Mouse (Mus musculus) heart, postnatal 36 days (tissue): ENCODE measurements around the gene Hap1. TPM values are rescaled to one million over a fixed set of nuclear protein-coding genes. Genes with fewer than 3 reads are reported as not detected.
A peak's percentile ranks its signal among the peaks of the same experiment; 100 is the strongest.
"Not testable (repeated sequence)": the region's sequence is repeated elsewhere in the genome, so short reads cannot be mapped to it uniquely, and the experiment has no call there.

Experiments
- DNase-seq, 2 experiments: peaks; one replicate each; pipeline ENCODE4 v3.0.0; 2021 to 2022
- intact Hi-C: fragments of 180-260 bp; cut with DNase I; formaldehyde crosslinking; loops from one replicate; pipeline ENCODE4 v1.15.1; 2025
- total RNA-seq, 2 experiments: library from RNA; stranded (reverse); gene quantifications; 2 replicates each; pipeline ENCODE4 v1.2.3; 2021

The Hap1 gene
- total RNA-seq, 2 experiments from 2014 or later = 1.6 to 1.8 TPM

DNA sequence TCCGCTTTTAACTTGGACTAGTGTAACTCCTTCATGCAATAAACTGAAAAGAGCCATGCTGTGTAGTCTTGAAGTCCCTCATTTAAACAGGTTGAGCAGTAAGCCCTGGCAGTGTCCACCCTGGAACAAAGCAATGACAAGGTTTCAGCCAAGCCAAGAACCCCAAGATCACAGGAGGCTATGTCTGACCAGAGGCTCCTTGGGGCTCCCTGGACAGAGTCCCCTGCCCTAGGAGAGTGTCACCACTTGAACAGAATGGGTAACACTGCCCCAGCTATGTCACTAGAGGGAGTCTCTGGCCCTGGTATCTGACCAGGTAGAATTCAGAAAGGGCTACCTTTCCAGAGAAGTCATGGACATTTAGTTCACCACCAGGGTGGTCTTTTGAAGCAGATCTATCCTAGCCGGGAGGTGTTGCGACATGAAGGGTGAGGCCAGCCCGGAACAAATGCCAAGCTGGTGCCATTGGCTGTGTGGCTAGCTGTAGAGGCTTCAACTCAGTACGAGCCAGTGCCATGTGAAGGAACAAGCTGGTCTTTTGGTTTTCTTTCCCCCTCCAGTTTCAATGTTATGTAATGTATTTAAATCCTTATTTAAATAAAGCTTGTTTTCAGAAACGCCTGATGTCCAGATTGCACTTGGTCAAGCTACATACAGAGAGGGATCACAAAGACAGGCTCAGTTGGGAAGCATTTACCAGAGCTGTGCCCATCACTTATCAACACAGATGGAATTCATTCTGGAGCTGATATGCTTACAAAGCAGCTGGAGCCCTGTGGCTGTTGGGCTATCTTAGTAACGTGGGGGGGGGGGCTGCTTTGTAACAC is 34.2 kb downstream of the Hap1 start:
- DNase-seq = not testable (repeated sequence)
- intact Hi-C loops = loop anchor here (2.0 kb wide), 1 partner anchor 33 kb away; no protein-coding TSS in a partner anchor

DNA sequence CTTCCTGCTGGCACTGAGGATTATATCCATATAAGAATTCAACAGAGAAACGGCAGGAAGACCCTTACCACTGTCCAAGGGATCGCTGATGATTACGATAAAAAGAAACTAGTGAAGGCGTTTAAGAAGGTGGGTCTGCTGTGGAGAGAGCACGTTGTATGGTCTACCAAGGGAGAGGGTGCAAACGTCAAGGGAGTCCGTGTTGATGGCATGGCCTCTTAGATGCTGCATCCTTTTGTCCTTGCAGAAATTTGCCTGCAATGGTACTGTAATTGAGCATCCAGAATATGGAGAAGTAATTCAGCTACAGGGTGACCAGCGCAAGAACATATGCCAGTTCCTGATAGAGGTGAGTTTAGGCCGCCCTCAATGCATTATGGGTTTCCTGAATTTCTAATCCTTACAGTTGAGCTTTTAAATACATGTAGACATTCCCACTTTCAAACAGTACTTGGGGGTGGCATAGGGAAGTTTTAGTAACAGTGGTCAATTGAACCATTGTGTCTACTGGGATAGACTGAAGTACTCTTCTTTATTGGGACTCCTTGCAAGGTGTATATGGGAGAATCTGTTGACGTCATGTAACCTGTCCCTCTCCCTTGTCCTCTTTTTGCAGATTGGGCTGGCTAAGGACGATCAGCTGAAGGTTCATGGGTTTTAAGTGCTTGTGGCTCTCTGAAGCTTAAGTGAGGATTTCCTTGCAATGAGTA is 35.1 kb downstream of the Hap1 start:
- DNase-seq, intact Hi-C loops: not testable (repeated sequence)

DNA sequence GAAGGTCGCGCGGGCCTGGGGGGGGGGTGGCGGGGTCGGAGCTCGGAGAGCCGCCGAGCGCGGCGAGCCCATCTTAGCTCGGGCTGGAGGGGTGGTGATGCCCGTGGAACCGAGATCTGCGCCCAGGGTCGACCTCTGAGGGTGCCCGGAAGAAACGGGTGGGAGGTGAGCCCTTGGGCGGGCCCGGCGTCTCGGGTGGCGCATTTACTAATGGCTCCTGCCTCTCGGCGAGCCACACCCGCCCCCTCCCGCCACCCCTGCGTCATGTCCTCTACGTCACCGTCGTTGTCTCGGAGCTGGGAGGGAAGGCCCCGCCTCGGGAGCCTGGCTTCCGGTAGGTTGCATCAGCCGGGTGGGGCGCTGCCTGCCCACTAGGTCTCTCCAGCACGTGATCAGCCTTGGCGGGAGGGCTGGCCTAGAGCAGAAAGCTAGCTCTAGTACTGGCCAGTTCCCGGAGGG is 35.7 kb downstream of the Hap1 start:
- intact Hi-C loops = no loop called here
- peak; percentile 90 to 93 for DNase-seq

DNA sequence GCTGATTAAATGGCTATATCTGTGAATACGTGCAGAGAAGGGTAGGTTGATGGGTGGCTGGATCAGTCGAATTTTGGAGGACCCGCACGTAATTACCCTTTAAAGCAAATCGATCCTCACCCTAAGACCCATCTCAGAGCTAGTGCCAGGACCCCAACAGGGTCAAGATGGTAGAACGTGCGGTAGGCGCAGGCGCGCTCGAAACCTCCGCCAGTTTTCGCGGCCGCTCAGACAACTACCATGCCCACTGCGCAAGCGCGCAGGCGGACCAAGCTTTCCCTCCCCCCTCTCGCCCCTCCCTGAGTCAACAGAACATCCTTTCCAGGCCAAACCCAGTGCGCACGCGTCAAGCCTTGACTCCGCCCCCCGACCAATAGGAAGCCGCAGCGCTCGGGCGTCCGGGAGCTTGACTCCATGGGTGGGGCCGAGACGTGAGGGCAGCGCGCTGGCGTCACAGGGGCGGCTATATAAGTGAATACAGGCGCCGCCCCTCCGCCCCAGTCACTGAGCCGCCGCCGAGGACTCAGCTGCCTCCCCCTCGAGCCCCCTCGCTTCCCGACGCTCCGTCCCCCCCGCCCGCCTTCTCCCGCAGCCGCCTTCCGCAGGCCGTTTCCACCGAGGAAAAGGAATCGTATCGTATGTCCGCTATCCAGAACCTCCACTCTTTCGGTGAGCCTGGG is 36.3 kb downstream of the Hap1 start, which contains the start of gene Eif1:
TSS of gene Eif1 (plus strand) at position 394 of the 680 bp plus-strand sequence.
- peak; percentile 99 to 100 for DNase-seq
- intact Hi-C loops = no loop called here

DNA sequence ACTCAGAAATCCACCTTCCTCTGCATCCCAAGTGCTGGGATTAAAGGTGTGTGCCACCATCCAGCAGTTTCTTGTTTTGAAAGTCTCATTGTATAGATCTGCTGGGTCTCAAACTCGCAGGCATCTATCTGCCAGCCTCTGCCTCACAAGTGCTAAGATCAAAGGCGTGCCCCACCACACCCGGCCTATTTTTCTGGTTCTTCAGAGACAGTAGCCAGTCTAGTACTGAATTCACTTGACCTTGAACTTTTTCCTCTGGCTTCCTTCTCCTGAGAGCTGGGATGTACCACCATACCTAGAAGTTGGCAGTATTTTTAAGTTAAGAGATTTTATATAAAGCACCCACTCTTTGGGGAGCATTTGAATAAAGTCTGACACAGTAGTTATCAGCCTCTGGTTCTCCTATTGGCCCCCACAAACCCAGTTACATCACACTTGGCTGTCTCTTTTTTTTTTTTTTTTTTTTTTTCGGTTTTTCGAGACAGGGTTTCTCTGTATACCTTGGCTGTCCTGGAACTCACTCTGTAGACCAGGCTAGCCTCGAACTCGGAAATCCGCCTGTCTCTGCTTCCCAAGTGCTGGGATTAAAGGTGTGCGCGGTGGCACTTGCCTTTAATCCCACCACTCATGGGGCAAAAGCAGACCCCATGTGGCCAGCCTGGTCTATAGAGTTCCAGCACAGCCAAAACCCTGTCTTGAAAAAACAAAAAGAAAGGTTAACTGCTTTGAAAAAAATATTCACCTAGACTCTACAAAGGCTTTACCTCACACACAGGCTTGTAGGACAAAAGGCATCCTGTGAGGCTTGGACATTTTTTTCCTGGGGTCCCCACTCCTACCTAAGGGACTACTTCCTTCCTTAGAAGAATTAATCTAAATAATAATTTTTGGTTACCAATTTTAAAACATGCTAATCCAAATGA is 37.1 kb downstream of the Hap1 start:
- DNase-seq = no peak
- intact Hi-C loops = no loop called here

DNA sequence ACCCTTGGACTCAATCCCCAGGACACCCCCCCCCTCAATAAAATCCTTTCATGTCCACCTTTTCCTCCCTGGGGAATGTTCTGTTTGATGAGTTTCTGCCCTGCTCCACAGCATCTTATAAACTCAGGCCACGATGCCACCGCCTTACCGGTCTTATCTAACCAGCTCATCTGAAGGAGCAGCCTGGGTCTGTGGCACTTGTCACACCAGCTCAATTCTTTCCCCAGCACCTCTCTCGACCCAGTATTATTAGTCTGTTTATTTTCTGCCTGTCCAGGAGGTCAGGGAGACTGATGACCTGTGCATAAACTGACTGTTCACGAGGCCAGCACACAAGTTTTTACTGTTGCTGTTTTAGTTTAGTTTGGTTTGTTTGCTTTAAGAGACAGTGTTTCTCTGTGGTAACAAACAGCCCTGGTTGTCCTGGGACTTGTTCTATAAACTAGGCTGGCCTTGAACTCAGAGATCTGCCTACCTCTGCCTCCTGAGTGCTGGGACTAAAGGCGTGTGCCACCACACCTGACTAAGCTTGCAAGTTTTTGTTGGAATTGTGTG is 38.0 kb downstream of the Hap1 start:
- intact Hi-C loops = no loop called here
- no peak for DNase-seq

DNA sequence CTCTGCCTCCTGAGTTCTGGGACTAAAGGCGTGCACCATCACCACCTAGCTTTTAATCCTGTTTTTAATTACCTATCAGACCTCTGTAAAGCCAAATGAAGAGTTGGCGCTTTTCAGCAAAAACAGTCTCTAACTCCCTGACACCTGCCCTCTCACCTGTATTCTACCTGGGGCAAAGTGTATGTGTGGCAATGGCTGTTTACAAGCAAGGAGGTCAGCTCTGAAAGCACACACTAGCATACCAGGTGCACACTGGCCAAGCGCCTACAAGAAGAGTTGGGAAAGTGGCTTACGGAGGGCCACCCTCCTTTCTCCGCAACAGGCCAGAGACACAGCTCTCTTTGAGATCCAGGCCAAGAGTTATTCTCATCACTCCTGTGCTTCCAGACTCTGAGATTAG is 40.5 kb downstream of the Hap1 start:
- no peak for DNase-seq
- intact Hi-C loops = no loop called here

DNA sequence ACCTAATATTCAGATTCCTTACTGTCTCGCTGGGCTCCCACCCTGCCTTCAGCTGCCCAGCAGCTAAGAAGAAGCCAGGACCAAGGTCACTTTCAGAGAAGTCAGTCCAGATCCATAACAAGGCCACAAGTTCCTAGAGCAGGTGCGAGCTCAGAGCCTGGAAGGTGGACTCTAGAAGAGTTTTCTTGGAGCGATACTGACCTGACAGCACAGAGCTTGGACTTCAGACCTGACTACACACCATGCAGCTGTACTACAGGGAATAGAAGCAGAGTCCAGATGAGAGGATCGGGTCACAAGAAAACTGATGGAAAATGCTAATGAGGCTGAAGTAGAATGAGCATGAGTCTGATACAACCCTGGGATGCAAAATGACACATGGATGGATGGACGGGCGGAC is 42.5 kb downstream of the Hap1 start:
- intact Hi-C loops = no loop called here
- no peak for DNase-seq

DNA sequence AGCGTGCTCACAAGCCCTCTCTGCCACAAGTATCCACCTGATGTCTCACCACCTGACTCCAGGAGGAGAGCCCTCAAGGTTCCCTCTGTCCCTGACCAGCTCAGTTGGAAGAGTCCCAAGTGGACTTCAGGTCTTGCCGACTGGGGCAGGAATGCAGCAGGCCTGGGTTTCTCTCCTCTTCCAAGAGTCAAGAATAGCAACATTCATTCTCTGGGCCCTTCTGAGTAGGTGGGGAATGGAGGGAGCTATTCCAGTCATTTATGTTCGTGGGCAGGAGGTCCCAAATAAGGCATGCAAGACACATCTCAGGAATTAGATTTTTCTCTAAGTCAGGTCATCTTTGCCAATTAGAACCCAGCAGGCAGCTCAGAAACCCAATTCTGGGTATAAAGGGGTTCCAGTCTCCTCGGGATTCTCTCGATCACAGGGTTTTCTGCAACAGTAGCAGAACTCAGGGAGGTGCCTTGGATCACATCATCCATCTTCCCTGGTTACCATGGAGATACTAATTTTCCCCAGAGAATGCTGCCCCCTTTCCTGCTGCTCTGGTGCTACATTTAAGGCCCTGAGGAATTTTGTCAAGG is 43.7 kb downstream of the Hap1 start:
- no peak for DNase-seq
- intact Hi-C loops = no loop called here

DNA sequence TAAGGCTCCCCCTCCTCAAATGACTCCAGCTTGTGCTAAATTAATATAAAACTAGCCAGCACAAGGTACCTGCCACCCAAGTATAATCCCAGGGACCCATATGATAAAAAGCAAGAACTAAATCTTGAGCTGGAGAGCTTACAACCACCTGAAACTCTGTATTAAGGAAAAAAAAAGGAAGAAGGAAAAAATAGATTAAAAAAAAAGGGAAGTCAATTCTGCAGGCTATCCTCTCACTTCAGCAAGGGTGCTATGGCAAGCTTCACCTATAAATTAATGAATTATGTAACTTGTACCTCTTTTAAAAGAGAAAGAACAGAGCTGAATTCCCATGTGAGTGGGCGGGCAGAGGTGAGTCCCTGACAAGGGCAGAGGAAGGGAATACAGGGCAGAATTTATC is 44.3 kb downstream of the Hap1 start:
- intact Hi-C loops = no loop called here
- no peak for DNase-seq

DNA sequence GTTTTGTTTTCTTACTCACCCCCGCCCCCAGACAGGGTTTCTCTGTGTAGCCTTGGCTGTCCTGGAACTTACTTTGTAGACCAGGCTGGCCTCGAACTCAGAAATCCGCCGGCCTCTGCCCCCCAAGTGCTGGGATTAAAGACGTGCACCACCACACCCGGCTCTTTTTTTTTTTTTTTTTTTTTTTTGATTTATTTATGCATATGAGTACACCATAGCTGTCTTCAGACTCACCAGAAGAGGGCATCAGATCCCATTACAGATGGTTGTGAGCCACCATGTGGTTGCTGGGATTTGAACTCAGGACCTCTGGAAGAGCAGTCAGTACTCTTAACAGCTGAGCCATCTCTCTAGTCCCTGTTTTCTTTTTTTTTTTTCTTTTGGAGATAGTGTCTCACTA is 47.3 kb downstream of the Hap1 start:
- intact Hi-C loops, DNase-seq: not testable (repeated sequence)

DNA sequence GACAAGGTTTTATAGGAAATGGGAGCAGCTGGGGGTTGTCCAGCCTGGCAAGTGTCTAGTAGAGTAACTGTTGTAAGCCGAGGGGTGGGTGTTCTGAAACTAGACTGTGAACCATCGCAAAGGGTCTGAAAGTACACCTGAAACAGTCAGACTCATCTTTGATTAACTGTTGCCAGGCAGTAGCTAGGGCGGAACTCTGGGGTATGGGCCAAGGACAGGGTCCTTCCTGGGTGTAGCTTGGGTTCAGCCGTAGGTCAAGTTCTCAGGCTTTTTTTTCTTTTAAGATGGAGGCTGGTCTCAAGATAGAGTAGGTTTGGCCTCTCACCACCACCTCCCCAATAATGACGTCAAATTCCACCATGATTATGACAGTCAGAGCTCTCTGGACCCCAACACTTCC is 48.0 kb downstream of the Hap1 start:
- intact Hi-C loops = no loop called here
- DNase-seq = no peak

DNA sequence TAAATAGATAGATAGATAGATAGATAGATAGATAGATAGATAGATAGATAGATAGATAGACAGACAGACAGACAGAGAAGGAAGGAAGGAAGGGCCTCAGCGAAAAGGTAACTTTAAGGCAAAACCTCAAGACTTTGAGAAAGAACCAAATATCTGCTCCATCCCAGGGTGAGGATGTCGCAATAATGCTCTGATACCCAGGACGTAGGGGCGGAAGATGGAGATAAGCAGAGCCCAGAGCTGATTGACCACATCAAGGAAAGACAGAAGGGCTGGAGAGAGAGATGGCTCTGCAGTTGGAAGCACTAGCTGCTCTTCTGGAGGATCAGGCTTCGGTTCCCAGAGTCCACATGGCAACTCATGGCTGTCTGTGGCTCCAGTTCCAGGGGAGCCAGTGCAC is 54.6 kb downstream of the Hap1 start:
- no peak for DNase-seq
- intact Hi-C loops = no loop called here

DNA sequence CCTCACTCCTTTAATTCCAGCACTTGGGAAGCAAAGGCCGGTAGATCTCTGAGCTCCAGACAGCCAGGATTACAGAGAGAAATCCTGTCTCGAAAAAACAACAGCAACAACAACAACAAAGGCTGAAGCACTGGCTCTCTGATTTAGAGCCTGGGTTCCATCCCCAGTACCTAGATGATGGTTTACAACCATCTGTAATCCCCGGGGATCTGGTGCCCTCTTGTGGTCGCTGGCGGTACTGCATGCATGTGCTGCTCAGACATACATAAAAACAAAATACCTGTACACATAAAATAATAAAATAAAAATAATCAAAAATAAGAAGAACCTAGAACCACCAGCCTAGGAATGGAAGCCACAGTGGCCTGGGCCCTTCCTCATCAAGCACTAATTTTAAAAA is 55.6 kb downstream of the Hap1 start:
- DNase-seq = peak; percentile 66 to 82
- intact Hi-C loops = no loop called here

DNA sequence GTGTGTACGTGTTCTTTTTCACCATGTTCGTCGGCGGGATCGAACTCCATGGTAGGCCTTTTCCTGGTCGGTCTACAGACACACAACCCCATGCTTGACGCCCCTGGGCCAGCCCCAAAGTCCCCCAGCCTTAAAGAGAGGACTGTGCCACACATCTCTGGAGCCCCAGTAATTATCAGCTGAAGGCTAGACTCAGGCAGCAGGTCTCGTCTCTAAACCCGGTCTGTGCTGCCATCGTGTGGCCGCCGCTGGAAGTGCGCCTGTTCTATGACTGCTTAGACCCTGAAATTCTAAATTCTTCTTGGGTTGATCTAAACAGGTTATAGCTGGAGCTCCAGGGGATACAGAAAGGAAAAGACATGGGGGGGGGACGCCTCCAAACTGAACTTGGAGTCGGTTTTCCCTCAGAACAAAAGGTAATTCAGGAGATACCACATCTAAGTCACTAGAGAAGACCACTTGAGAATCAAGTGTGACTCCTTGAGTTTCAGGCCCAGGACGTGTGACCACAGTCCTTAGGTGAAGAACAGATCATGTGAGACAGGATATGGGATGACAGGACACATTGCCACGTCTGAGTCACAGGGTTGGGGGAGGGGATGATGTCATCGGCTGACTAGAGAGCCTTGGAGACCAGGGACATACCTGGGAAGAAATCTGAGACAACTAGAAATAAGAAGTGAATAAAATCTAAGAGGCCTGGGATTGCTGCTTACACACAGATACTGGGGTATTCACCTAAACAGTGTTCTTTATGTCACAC is 57.5 kb downstream of the Hap1 start:
- DNase-seq = peak; percentile 78 to 91
- intact Hi-C loops = loop anchor here (5.0 kb wide), 3 partner anchors 131 to 916 kb away; no protein-coding TSS in a partner anchor

DNA sequence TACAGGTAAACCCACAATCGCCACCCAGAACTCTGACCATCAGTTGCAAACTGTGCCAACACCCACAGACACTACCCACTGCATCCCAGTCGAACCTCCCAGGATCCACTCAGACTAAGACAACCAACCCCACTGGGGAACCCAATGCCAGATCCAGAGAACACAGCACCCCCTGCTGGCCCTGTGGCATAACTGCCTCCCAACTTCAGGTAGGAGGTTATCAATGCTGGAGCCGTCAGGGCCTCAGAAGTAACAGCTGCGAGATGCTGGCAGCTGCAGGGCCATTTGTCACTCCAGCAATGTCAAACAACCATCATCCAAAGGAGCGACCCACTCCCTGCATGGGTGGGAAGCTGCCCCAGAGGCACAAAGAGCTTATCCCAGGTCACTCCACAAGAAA is 58.1 kb downstream of the Hap1 start:
- intact Hi-C loops = loop anchor here (5.0 kb wide), 3 partner anchors 130 to 916 kb away; no protein-coding TSS in a partner anchor
- DNase-seq = no peak
